Mouse (Mus musculus): ENCODE results near the gene Ppp1r12c. TPM values are rescaled to one million over a fixed set of nuclear protein-coding genes. Genes with fewer than 3 reads are reported as not detected.

Gene Ppp1r12c
- total RNA-seq (2012; rRNA removed): 51.4 and 64.2 TPM in 2 replicates
- polyA plus RNA-seq (2012; ENCODE audit: insufficient read depth in 1 of 2, insufficient read length in 2 of 2, low read depth in 1 of 2, low replicate concordance in 2 of 2, missing spikeins in 1 of 2): 100 to 1,000 TPM in 1 of 2 experiments, not detected in 1; 153 TPM

DNA sequence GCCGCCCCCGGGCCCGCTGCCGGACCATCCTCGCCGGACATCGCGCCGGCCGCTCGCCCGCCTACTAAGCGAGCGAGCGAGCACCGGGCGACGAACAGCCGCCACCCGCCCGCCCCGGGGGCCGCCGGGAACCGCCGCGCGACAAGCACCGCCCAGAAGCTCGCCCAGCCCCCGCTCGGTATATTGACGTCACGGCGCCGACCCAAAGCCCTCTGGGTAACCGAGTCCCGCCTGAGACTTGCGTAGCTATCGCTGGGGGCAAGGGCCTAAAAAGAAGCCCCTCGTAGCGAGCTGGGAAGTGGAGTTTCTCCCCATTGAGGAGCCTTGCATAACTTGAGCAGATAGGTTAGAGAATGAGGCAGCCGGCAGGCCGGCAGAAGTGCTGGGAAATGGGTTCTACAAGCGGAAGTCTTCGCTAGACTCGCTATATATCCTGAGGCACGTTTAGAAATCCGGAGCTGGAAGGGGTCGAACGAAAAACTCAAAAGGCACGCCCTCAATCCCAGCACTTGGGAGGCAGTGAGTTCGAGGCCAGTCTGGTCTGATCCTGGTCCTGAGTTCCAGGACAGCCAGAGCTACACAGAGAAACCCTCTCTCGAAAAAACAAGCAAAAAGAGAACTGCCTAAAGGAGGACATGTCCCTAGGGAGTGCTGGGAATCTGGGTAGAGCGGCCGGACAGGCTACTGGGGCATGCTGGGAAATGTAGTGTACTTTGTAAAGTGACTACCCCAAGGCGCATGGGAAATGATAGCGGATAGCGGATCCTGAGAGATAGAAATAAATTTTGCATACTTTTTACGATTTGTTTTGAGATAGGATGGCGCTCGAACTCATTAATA, at the start of gene Ppp1r12c:
Gene Ppp1r12c (minus strand): TSS at position 123 of the 840 bp plus-strand sequence.
- H3K27ac ChIP-seq (ENCODE audit: control insufficient read depth, low read depth, low read length): peak within 1 kb of the TSS; percentile 87
- DNase-seq (ENCODE audit: low read depth, low spot score): peak; percentile 92
- H3K4me1 ChIP-seq (ENCODE audit: control insufficient read depth in 1 of 2, insufficient read depth in 2 of 2, low read length in 2 of 2): peaks cover 10 to 39% of the 10 kb centered on the region in 2 experiments
- peaks cover 47% of the 10 kb centered on the region for H3K79me2 ChIP-seq (ENCODE audit: control insufficient read depth, insufficient read depth, low read length, poor library complexity)
- H3K27me3 ChIP-seq (ENCODE audit: control insufficient read depth in 1 of 2, insufficient read depth in 2 of 2, low read length in 2 of 2): no peaks in the 10 kb centered on the region
- H3K4me3 ChIP-seq (ENCODE audit: control insufficient read depth in 1 of 2, insufficient read depth in 1 of 2, low read depth in 2 of 2, low read length in 2 of 2): peak within 1 kb of the TSS; percentile 90 to 95
- peak within 1 kb of the TSS; percentile 93 for H3K9ac ChIP-seq (ENCODE audit: control insufficient read depth, low read depth, low read length, poor library complexity, severe bottlenecking)
- H3K9me3 ChIP-seq (replicated peaks; ENCODE audit: insufficient read depth, low read length): no peaks in the 10 kb centered on the region
- peaks cover 3 to 32% of the 10 kb centered on the region in 2 experiments; a peak in 3 of 4 replicates for H3K36me3 ChIP-seq (ENCODE audit: control insufficient read depth in 1 of 2, insufficient read depth in 2 of 2, low read length in 2 of 2)
- TF ChIP-seq MAZ (IDR thresholded peaks at IDR 0.05; ENCODE audit: low read depth, low read length): peak; percentile 71
- TF ChIP-seq MEF2A (IDR thresholded peaks at IDR 0.05; ENCODE audit: extremely low read depth, insufficient replicate concordance, low read depth, low read length, poor library complexity, severe bottlenecking): no peak
- TF ChIP-seq KAT2A (conservative IDR thresholded peaks at IDR 0.05; ENCODE audit: low read depth, low read length): peak; percentile 84
- peak; percentile 73; the same call in 1 of the 2 replicates for TF ChIP-seq MYC (IDR thresholded peaks at IDR 0.05; ENCODE audit: low read depth, low read length)
- TF ChIP-seq MXI1 (IDR thresholded peaks at IDR 0.05; ENCODE audit: low read depth, low read length): peak; percentile 73
- no peak for TF ChIP-seq JUND (IDR thresholded peaks at IDR 0.05; ENCODE audit: low read depth, low read length)
- peak; percentile 97 for TF ChIP-seq CHD1 (IDR thresholded peaks at IDR 0.05; ENCODE audit: low read depth, low read length)
- TF ChIP-seq HCFC1 (IDR thresholded peaks at IDR 0.05; ENCODE audit: low read depth, low read length): peak; percentile 89
- TF ChIP-seq GABPA (IDR thresholded peaks at IDR 0.05; ENCODE audit: low read depth, low read length): no peak; the same call in 1 of the 2 replicates
- TF ChIP-seq MYB (IDR thresholded peaks at IDR 0.05; ENCODE audit: low read depth, low read length): 0 out of 2 replicates have a peak, but pooled peaks have one; percentile 9
- peak; percentile 75 for TF ChIP-seq NELFE (IDR thresholded peaks at IDR 0.05; ENCODE audit: low read depth, low read length)
- peak; percentile 55 for TF ChIP-seq SIN3A (IDR thresholded peaks at IDR 0.05; ENCODE audit: low read length)
- TF ChIP-seq POLR2A (IDR thresholded peaks at IDR 0.05; ENCODE audit: control insufficient read depth in 1 of 2, insufficient read depth in 1 of 2, low read depth in 1 of 2, low read length in 2 of 2, poor library complexity in 1 of 2): peak; percentile 73 to 91
- TF ChIP-seq ZKSCAN1 (IDR thresholded peaks at IDR 0.05; ENCODE audit: low read depth, low read length): no peak
- TF ChIP-seq TAL1 (IDR thresholded peaks at IDR 0.05; ENCODE audit: low read length): no peak
- TF ChIP-seq E2F4 (IDR thresholded peaks at IDR 0.05; ENCODE audit: borderline replicate concordance, low read depth, low read length): no peak
- no peak for TF ChIP-seq USF1 (IDR thresholded peaks at IDR 0.05; ENCODE audit: low read depth, low read length)
- TF ChIP-seq MAX (IDR thresholded peaks at IDR 0.05; ENCODE audit: low read length): 0 out of 2 replicates have a peak, but pooled peaks have one; percentile 1
- TF ChIP-seq UBTF (IDR thresholded peaks at IDR 0.05; ENCODE audit: borderline replicate concordance, insufficient read depth, low read depth, low read length): no peak
- TF ChIP-seq ETS1 (IDR thresholded peaks at IDR 0.05; ENCODE audit: low read depth, low read length): peak; percentile 6; the same call in 1 of the 2 replicates
- no peak; a peak in 1 of 4 replicates for TF ChIP-seq EP300 (IDR thresholded peaks at IDR 0.05; ENCODE audit: low read depth in 1 of 2, low read length in 2 of 2)
- peak; percentile 74 for TF ChIP-seq TBP (IDR thresholded peaks at IDR 0.05; ENCODE audit: low read depth, low read length)
- no peak for TF ChIP-seq SMC3 (IDR thresholded peaks at IDR 0.05; ENCODE audit: low read depth, low read length)
- 0 out of 2 replicates have a peak, but pooled peaks have one; percentile 55 for TF ChIP-seq POLR2AphosphoS2 (IDR thresholded peaks at IDR 0.05; ENCODE audit: low read length)
- no peak for TF ChIP-seq ZNF384 (IDR thresholded peaks at IDR 0.05; ENCODE audit: low read depth, low read length)
- TF ChIP-seq POLR2AphosphoS5 (IDR thresholded peaks at IDR 0.05; ENCODE audit: borderline replicate concordance, low read depth, low read length): no peak
- TF ChIP-seq NRF1 (IDR thresholded peaks at IDR 0.05; ENCODE audit: insufficient read depth, low read depth, low read length, poor library complexity, severe bottlenecking): 0 out of 2 replicates have a peak, but pooled peaks have one; percentile 20
- TF ChIP-seq MAFK (IDR thresholded peaks at IDR 0.05; ENCODE audit: borderline replicate concordance, low read depth, low read length): no peak
- TF ChIP-seq RCOR1 (IDR thresholded peaks at IDR 0.05; ENCODE audit: low read depth, low read length): no peak
- TF ChIP-seq CTCF (IDR thresholded peaks at IDR 0.05 in 2 of 3, conservative IDR thresholded peaks at IDR 0.05 in 1 of 3; ENCODE audit: control insufficient read depth in 1 of 3, insufficient read depth in 1 of 3, low read depth in 2 of 3, low read length in 3 of 3, poor library complexity in 1 of 3, severe bottlenecking in 1 of 3): 0 out of 6 replicates have a peak, but pooled peaks of 1 of the 3 experiments have one; percentile 0
- no peak for TF ChIP-seq CHD2 (IDR thresholded peaks at IDR 0.05; ENCODE audit: low read length)
- TF ChIP-seq ZC3H11A (IDR thresholded peaks at IDR 0.05; ENCODE audit: low read depth, low read length): no peak
- no peak for TF ChIP-seq RAD21 (IDR thresholded peaks at IDR 0.05; ENCODE audit: low read depth, low read length)
- TF ChIP-seq GATA1 (IDR thresholded peaks at IDR 0.05; ENCODE audit: low read depth, low read length): peak; percentile 35; the same call in 1 of the 2 replicates
- TF ChIP-seq ZMIZ1 (IDR thresholded peaks at IDR 0.05; ENCODE audit: low read depth, low read length): peak; percentile 68

All from MEL (cell line).